Mouse (Mus musculus) kidney, embryonic 16.5 days (tissue): ENCODE measurements around the gene St6galnac3. TPM values are rescaled to one million over a fixed set of nuclear protein-coding genes. Genes with fewer than 3 reads are reported as not detected.

Source experiments
- ATAC-seq: fragments of 200-750 bp; cut with Nextera tagmentation; 2 replicates; pipeline ENCODE4 v1.8.0; 2017; ENCODE audit warnings: moderate TSS enrichment; ENCODE audit not compliant: low FRiP score, low TSS enrichment
- H3K27ac ChIP-seq: fragments of 300-500 bp; sonication (generic); 2 replicates; pipeline ENCODE4 v1.5.1; 2014; ENCODE audit warnings: low read length
- H3K27me3 ChIP-seq: fragments of 300-500 bp; sonication (generic); 2 replicates; pipeline ENCODE4 v1.6.1; 2014; ENCODE audit warnings: low read length, control low read depth, mixed read lengths; ENCODE audit not compliant: insufficient read depth
- H3K36me3 ChIP-seq: fragments of 300-500 bp; sonication (generic); 2 replicates; pipeline ENCODE4 v1.6.1; 2014; ENCODE audit warnings: low read length, control low read depth, mixed read lengths; ENCODE audit not compliant: insufficient read depth
- H3K4me1 ChIP-seq: fragments of 300-500 bp; sonication (generic); 2 replicates; pipeline ENCODE4 v1.6.1; 2014; ENCODE audit warnings: low read length, control low read depth, mixed read lengths; ENCODE audit not compliant: insufficient read depth
- H3K4me2 ChIP-seq: fragments of 300-500 bp; sonication (generic); replicated peaks from 2 replicates; pipeline ENCODE4 v1.6.1; 2014; ENCODE audit warnings: low read depth, low read length
- H3K4me3 ChIP-seq: fragments of 300-500 bp; sonication (generic); 2 replicates; pipeline ENCODE4 v1.5.1; 2014; ENCODE audit warnings: mild to moderate bottlenecking, low read length
- H3K9ac ChIP-seq: fragments of 300-500 bp; sonication (generic); replicated peaks from 2 replicates; pipeline ENCODE4 v1.6.1; 2014; ENCODE audit warnings: low read length
- H3K9me3 ChIP-seq: fragments of 300-500 bp; sonication (generic); 2 replicates; pipeline ENCODE4 v1.6.1; 2016; ENCODE audit warnings: low read length, control low read depth
- WGBS: fragments of 180-500 bp; shearing (Covaris S2); extraction: QIAGEN DNeasy Blood & Tissue Kit; methylation state at CpG from one replicate; pipeline ENCODE4 v1.1.7; 2014; 5-methylcytosine and 5-hydroxymethylcytosine counted together
- polyA plus RNA-seq: library from polyadenylated mRNA; unstranded; fragments of >200 nt; fragmentation: Nextera tagmentation; extraction: Ambion mirVana; gene quantifications from 2 replicates; pipeline ENCODE4 v1.2.1, GENCODE M21; 2015

St6galnac3 gene
- polyA plus RNA-seq, 1 experiment from 2014 or later, result 75.8 TPM

- no peak overlapping the region for H3K4me3 ChIP-seq
- H3K9ac ChIP-seq, result no peak overlapping the region
- ATAC-seq, result no peak
- H3K27me3 ChIP-seq, result no peaks in the 10 kb centered on the region
- H3K27ac ChIP-seq, result peak overlapping the region; percentile 7; the same call in 1 of the 2 replicates
- H3K4me1 ChIP-seq, result peaks cover 68% of the 10 kb centered on the region
- 79% methylated on average over 5 of the region's 5 CpGs for WGBS
- H3K36me3 ChIP-seq, result no peaks in the 10 kb centered on the region
- no peak overlapping the region for H3K4me2 ChIP-seq
- no peaks in the 10 kb centered on the region for H3K9me3 ChIP-seq
Measured at GRCm38 (mm10) chr3:153664696-153665095, 60.3 kb downstream of the St6galnac3 start.

- no peaks in the 10 kb centered on the region for H3K27me3 ChIP-seq
- H3K4me1 ChIP-seq, result peaks cover 60% of the 10 kb centered on the region
- H3K9ac ChIP-seq, result no peak overlapping the region
- no peak overlapping the region for H3K4me3 ChIP-seq
- 38% methylated on average over 10 of the region's 10 CpGs for WGBS
- ATAC-seq, result peak; percentile 43
- no peaks in the 10 kb centered on the region for H3K9me3 ChIP-seq
- H3K36me3 ChIP-seq, result no peaks in the 10 kb centered on the region
- peak overlapping the region; percentile 7 for H3K27ac ChIP-seq
- H3K4me2 ChIP-seq, result no peak overlapping the region
Measured at GRCm38 (mm10) chr3:153663841-153664427, 61.0 kb downstream of the St6galnac3 start.

GRCm38 (mm10) chr3:153662796-153663195 lies 62.2 kb downstream of the St6galnac3 start:
- peak overlapping the region; percentile 7; the same call in 1 of the 2 replicates for H3K27ac ChIP-seq
- H3K9ac ChIP-seq, result no peak overlapping the region
- 68% methylated on average over 9 of the region's 9 CpGs for WGBS
- no peaks in the 10 kb centered on the region for H3K27me3 ChIP-seq
- no peak overlapping the region for H3K4me2 ChIP-seq
- ATAC-seq, result no peak
- H3K36me3 ChIP-seq, result no peaks in the 10 kb centered on the region
- peaks cover 49% of the 10 kb centered on the region for H3K4me1 ChIP-seq
- no peaks in the 10 kb centered on the region for H3K9me3 ChIP-seq
- H3K4me3 ChIP-seq, result no peak overlapping the region

- Histone ChIP-seq H3K27ac (no peak overlapping the region), H3K27me3 (no peaks in the 10 kb centered on the region), H3K4me2 (no peak overlapping the region), H3K9me3 (no peaks in the 10 kb centered on the region), H3K9ac (no peak overlapping the region), H3K4me1 (peaks cover 49% of the 10 kb centered on the region), H3K4me3 (no peak overlapping the region), H3K36me3 (no peaks in the 10 kb centered on the region)
- 66% methylated on average over 7 of the region's 7 CpGs for WGBS
- no peak for ATAC-seq
Measured at GRCm38 (mm10) chr3:153661927-153662326, 63.0 kb downstream of the St6galnac3 start.

GRCm38 (mm10) chr3:153659575-153660168 lies 65.3 kb downstream of the St6galnac3 start:
- no peaks in the 10 kb centered on the region for H3K36me3 ChIP-seq
- H3K4me3 ChIP-seq, result no peak overlapping the region
- H3K4me1 ChIP-seq, result peaks cover 44% of the 10 kb centered on the region
- H3K9me3 ChIP-seq, result no peaks in the 10 kb centered on the region
- 80% methylated on average over 15 of the region's 15 CpGs for WGBS
- H3K27ac ChIP-seq, result no peak overlapping the region
- ATAC-seq, result no peak
- no peak overlapping the region for H3K9ac ChIP-seq
- no peaks in the 10 kb centered on the region for H3K27me3 ChIP-seq
- no peak overlapping the region for H3K4me2 ChIP-seq

GRCm38 (mm10) chr3:153658051-153658777 lies 66.8 kb downstream of the St6galnac3 start:
- WGBS, result 66% methylated on average over 22 of the region's 22 CpGs
- Histone ChIP-seq H3K4me2 (no peak overlapping the region), H3K36me3 (no peaks in the 10 kb centered on the region), H3K9me3 (no peaks in the 10 kb centered on the region), H3K27ac (no peak overlapping the region), H3K4me3 (no peak overlapping the region), H3K4me1 (peaks cover 35% of the 10 kb centered on the region), H3K9ac (no peak overlapping the region), H3K27me3 (no peaks in the 10 kb centered on the region)
- peak; percentile 39 for ATAC-seq

GRCm38 (mm10) chr3:153655071-153655470 lies 69.9 kb downstream of the St6galnac3 start:
- no peak for ATAC-seq

GRCm38 (mm10) chr3:153652850-153653249 lies 72.1 kb downstream of the St6galnac3 start:
- H3K36me3 ChIP-seq, result no peaks in the 10 kb centered on the region
- H3K9ac ChIP-seq, result no peak overlapping the region
- peak; percentile 66 for ATAC-seq
- H3K9me3 ChIP-seq, result no peaks in the 10 kb centered on the region
- no peaks in the 10 kb centered on the region for H3K27me3 ChIP-seq
- no peak overlapping the region for H3K4me2 ChIP-seq
- peaks cover 18% of the 10 kb centered on the region for H3K4me1 ChIP-seq
- peak overlapping the region; percentile 37; the same call in 1 of the 2 replicates for H3K27ac ChIP-seq
- WGBS, result 58% methylated on average over 3 of the region's 3 CpGs
- no peak overlapping the region for H3K4me3 ChIP-seq

More at GRCm38 (mm10) chr3:153655071-153655470, 69.9 kb downstream of the St6galnac3 start:
- H3K9ac ChIP-seq, result no peak overlapping the region
- 26% methylated on average over 9 of the region's 9 CpGs for WGBS
- H3K27ac ChIP-seq, result no peak overlapping the region
- H3K4me1 ChIP-seq, result peaks cover 20% of the 10 kb centered on the region
- no peaks in the 10 kb centered on the region for H3K36me3 ChIP-seq
- no peaks in the 10 kb centered on the region for H3K27me3 ChIP-seq
- no peak overlapping the region for H3K4me3 ChIP-seq
- no peak overlapping the region for H3K4me2 ChIP-seq
- no peaks in the 10 kb centered on the region for H3K9me3 ChIP-seq

- H3K9me3 ChIP-seq, result no peaks in the 10 kb centered on the region
- H3K9ac ChIP-seq, result no peak overlapping the region
- WGBS, result 76% methylated on average over 8 of the region's 8 CpGs
- no peak overlapping the region for H3K4me2 ChIP-seq
- H3K4me1 ChIP-seq, result peaks cover 36% of the 10 kb centered on the region
- H3K36me3 ChIP-seq, result no peaks in the 10 kb centered on the region
- no peak overlapping the region for H3K27ac ChIP-seq
- no peak overlapping the region for H3K4me3 ChIP-seq
- no peaks in the 10 kb centered on the region for H3K27me3 ChIP-seq
- no peak for ATAC-seq
Measured at GRCm38 (mm10) chr3:153648713-153649112, 76.3 kb downstream of the St6galnac3 start.

- Histone ChIP-seq H3K27me3 (no peaks in the 10 kb centered on the region), H3K9ac (no peak overlapping the region), H3K9me3 (no peaks in the 10 kb centered on the region), H3K4me2 (no peak overlapping the region), H3K4me1 (peaks cover 22% of the 10 kb centered on the region), H3K36me3 (no peaks in the 10 kb centered on the region), H3K4me3 (no peak overlapping the region), H3K27ac (0 out of 2 replicates have a peak overlapping the region, but pooled peaks have one; percentile 3)
- ATAC-seq, result peak; percentile 67; the same call in 1 of the 2 replicates
- 44% methylated on average over 7 of the region's 7 CpGs for WGBS
Measured at GRCm38 (mm10) chr3:153645803-153646202, 79.2 kb downstream of the St6galnac3 start.
